Mouse (Mus musculus): ENCODE results near the gene Fxyd2.

DNA sequence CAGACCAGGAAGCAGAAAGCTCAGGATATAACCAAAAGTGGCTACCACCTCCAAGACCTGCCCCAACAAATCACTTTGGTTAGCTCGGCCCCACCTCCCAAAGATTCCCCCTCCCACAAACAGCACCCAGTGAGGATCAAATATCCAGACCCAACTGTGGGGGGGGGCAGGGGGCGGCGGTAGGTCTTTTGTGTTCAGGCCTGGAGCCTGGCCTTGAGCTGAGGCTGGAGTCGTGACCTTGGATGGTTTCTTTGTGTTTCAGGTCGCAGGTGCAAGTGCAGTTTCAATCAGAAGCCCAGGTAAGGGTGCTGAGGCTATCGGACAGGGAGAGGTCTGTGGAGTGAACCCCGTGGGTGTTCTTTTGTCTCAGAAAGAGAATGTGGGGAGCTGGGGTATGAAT lies 8.2 kb upstream of the Fxyd2 start:
- TF ChIP-seq CTCF (IDR thresholded peaks at IDR 0.05; ENCODE audit: borderline replicate concordance, insufficient read depth, low read depth, low read length) (no peak), POLR2A (IDR thresholded peaks at IDR 0.05; ENCODE audit: borderline replicate concordance, insufficient read depth, low read length) (no peak)
